Mouse (Mus musculus) heart, adult 2 months (tissue): Measurements from ENCODE around the gene Csn1s2a.

Source experiments
- CTCF ChIP-seq: fragments of 200-600 bp; IDR thresholded peaks from 2 replicates; pipeline ENCODE4 v1.8.1; 2022; ENCODE audit warnings: antibody characterized with exemption, mild to moderate bottlenecking, moderate library complexity
- POLR2A ChIP-seq: fragments of 200-500 bp; IDR thresholded peaks from 2 replicates; pipeline ENCODE4 v1.6.1; 2011; ENCODE audit warnings: mild to moderate bottlenecking, low read depth, low read length, control low read depth; ENCODE audit not compliant: insufficient read depth

- TF ChIP-seq CTCF (no peak), POLR2A (no peak)
These were observed 34.9 kb downstream of the Csn1s2a start for GRCm38 (mm10) chr5:87809253-87809652.
